In genomic region chr1:176053653-176054052, GRCm38 (mm10) we compare ENCODE assay signal across 26 mouse cellular contexts.
DNase-seq lines count a peak whose midpoint lies in the region; ATAC-seq and TF ChIP-seq lines count a peak whose summit lies in the region.
"Had no signal": no experiment of that assay in that cellular context is flagged by ENCODE, and none has a peak within 500 bp of the region (broad histone marks: within the 10 kb centered on the region; RNA-seq: fewer than 3 reads in every experiment).

No protein-coding gene starts in this region.

- no peak for TF ChIP-seq CTCF in kidney, postnatal 0 days (IDR thresholded peaks at IDR 0.05; ENCODE audit: low read depth)
- no peak for TF ChIP-seq CTCF in lung, adult 2 months (IDR thresholded peaks at IDR 0.05; ENCODE audit: insufficient read depth, low read length)

- no peaks in the 10 kb centered on the region for H3K9me3 ChIP-seq in embryonic facial prominence, embryonic 14.5 days (ENCODE audit: control insufficient read depth, low read length)
- H3K9me3 ChIP-seq in embryonic facial prominence, embryonic 10.5 days = no peaks in the 10 kb centered on the region
- no peaks in the 10 kb centered on the region for H3K9me3 ChIP-seq in kidney, postnatal 0 days (replicated peaks; ENCODE audit: low read length)
- H3K9me3 ChIP-seq in kidney, embryonic 15.5 days (replicated peaks) = no peaks in the 10 kb centered on the region
- H3K9me3 ChIP-seq in lung, embryonic 15.5 days = no peaks in the 10 kb centered on the region
- H3K9me3 ChIP-seq: embryonic facial prominence, embryonic 13.5 days; forebrain, embryonic 10.5 days; forebrain, embryonic 13.5 days; heart, embryonic 12.5 days; heart, embryonic 15.5 days; hindbrain, embryonic 12.5 days; hindbrain, embryonic 15.5 days had no signal

- 43% methylated on average over 1 of the region's 1 CpGs for WGBS in embryonic facial prominence, embryonic 14.5 days
- WGBS in embryonic facial prominence, embryonic 10.5 days = 89% methylated on average over 1 of the region's 1 CpGs
- WGBS in kidney, postnatal 0 days = 43% methylated on average over 1 of the region's 1 CpGs
- 52% methylated on average over 1 of the region's 1 CpGs for WGBS in kidney, embryonic 15.5 days
- 11% methylated on average over 1 of the region's 1 CpGs for WGBS in lung, embryonic 15.5 days
- 10% methylated on average over 1 of the region's 1 CpGs for WGBS in lung, adult 2 months

- H3K4me1 ChIP-seq in embryonic facial prominence, embryonic 14.5 days (ENCODE audit: control insufficient read depth, insufficient read depth, low read length) = no peaks in the 10 kb centered on the region
- no peaks in the 10 kb centered on the region for H3K4me1 ChIP-seq in embryonic facial prominence, embryonic 10.5 days
- H3K4me1 ChIP-seq in kidney, postnatal 0 days (replicated peaks; ENCODE audit: insufficient read depth, low read length) = no peaks in the 10 kb centered on the region
- H3K4me1 ChIP-seq in kidney, embryonic 15.5 days = no peaks in the 10 kb centered on the region
- H3K4me1 ChIP-seq in lung, embryonic 15.5 days = no peaks in the 10 kb centered on the region
- no peaks in the 10 kb centered on the region for H3K4me1 ChIP-seq in lung, adult 2 months (ENCODE audit: control insufficient read depth, insufficient read depth, low read length)
- H3K4me1 ChIP-seq: embryonic facial prominence, embryonic 13.5 days; forebrain, embryonic 10.5 days; forebrain, embryonic 13.5 days; heart, embryonic 15.5 days; hindbrain, embryonic 12.5 days; hindbrain, embryonic 15.5 days had no signal

- no peak for ATAC-seq in embryonic facial prominence, embryonic 14.5 days (ENCODE audit: low read depth)
- no peak for ATAC-seq in kidney, postnatal 0 days (replicated peaks; ENCODE audit: low FRiP score, low read depth)
- ATAC-seq in kidney, embryonic 15.5 days (replicated peaks; ENCODE audit: low FRiP score) = no peak
- ATAC-seq in lung, embryonic 15.5 days (ENCODE audit: borderline replicate concordance, extremely low read depth, low FRiP score, low TSS enrichment) = no peak; the same call in 1 of the 2 replicates
- ATAC-seq: forebrain, embryonic 13.5 days; Patski had no signal

- H3K27ac ChIP-seq in embryonic facial prominence, embryonic 14.5 days (replicated peaks; ENCODE audit: low read depth, low read length) = no peak overlapping the region
- no peak overlapping the region for H3K27ac ChIP-seq in embryonic facial prominence, embryonic 10.5 days (replicated peaks)
- no peak overlapping the region for H3K27ac ChIP-seq in kidney, postnatal 0 days
- H3K27ac ChIP-seq in kidney, embryonic 15.5 days = no peak overlapping the region
- H3K27ac ChIP-seq in lung, embryonic 15.5 days = peak overlapping the region; percentile 53
- H3K27ac ChIP-seq: embryonic facial prominence, embryonic 13.5 days; forebrain, embryonic 10.5 days; forebrain, embryonic 13.5 days; heart, embryonic 15.5 days; hindbrain, embryonic 12.5 days; hindbrain, embryonic 15.5 days had no signal

- peak; percentile 27 for DNase-seq in embryonic facial prominence, embryonic 14.5 days (ENCODE audit: low spot score)
- no peak for DNase-seq in embryonic facial prominence, embryonic 10.5 days (ENCODE audit: low spot score)
- DNase-seq in kidney, postnatal 0 days (ENCODE audit: low spot score) = peak; percentile 67
- no peak for DNase-seq in lung, adult 2 months
- peak; percentile 47 for DNase-seq in Muller cell, postnatal 12 days (ENCODE audit: inconsistent ontology term)
- DNase-seq in heart, postnatal 4 days = no peak
- DNase-seq: adrenal gland, postnatal 10 days; adrenal gland, postnatal 36 days; cerebellum, adult 11 months; cerebellum, adult 2 months; cerebellum, adult 9-11 months; cerebellum, postnatal 25 days; gastrocnemius, postnatal 25 days; heart, adult 18-20 months; heart, postnatal 10 days; heart, postnatal 36 days had no signal

- H3K27me3 ChIP-seq in embryonic facial prominence, embryonic 14.5 days (replicated peaks; ENCODE audit: control insufficient read depth, insufficient read depth, low read length) = no peaks in the 10 kb centered on the region
- H3K27me3 ChIP-seq in embryonic facial prominence, embryonic 10.5 days (replicated peaks; ENCODE audit: low read depth, poor library complexity, severe bottlenecking) = no peaks in the 10 kb centered on the region
- H3K27me3 ChIP-seq in kidney, postnatal 0 days (ENCODE audit: insufficient read depth, low read length) = no peaks in the 10 kb centered on the region
- no peaks in the 10 kb centered on the region for H3K27me3 ChIP-seq in kidney, embryonic 15.5 days
- H3K27me3 ChIP-seq in lung, embryonic 15.5 days = no peaks in the 10 kb centered on the region
- H3K27me3 ChIP-seq: embryonic facial prominence, embryonic 13.5 days; forebrain, embryonic 13.5 days; heart, embryonic 12.5 days; heart, embryonic 15.5 days; hindbrain, embryonic 12.5 days; hindbrain, embryonic 15.5 days; Patski had no signal

- no peaks in the 10 kb centered on the region for H3K36me3 ChIP-seq in embryonic facial prominence, embryonic 14.5 days (ENCODE audit: control insufficient read depth, insufficient read depth, low read length)
- H3K36me3 ChIP-seq in embryonic facial prominence, embryonic 10.5 days (replicated peaks) = no peaks in the 10 kb centered on the region
- H3K36me3 ChIP-seq in kidney, postnatal 0 days (ENCODE audit: insufficient read depth, low read length) = no peaks in the 10 kb centered on the region
- no peaks in the 10 kb centered on the region for H3K36me3 ChIP-seq in kidney, embryonic 15.5 days
- no peaks in the 10 kb centered on the region for H3K36me3 ChIP-seq in lung, embryonic 15.5 days
- H3K36me3 ChIP-seq: embryonic facial prominence, embryonic 13.5 days; forebrain, embryonic 10.5 days; heart, embryonic 12.5 days; heart, embryonic 15.5 days; hindbrain, embryonic 12.5 days; hindbrain, embryonic 15.5 days had no signal

- TF ChIP-seq POLR2A in lung, adult 2 months (IDR thresholded peaks at IDR 0.05; ENCODE audit: borderline replicate concordance, extremely low read depth, low read depth, low read length) = no peak

- no peak overlapping the region for H3K4me3 ChIP-seq in embryonic facial prominence, embryonic 14.5 days (ENCODE audit: low read depth, low read length)
- no peak overlapping the region for H3K4me3 ChIP-seq in embryonic facial prominence, embryonic 10.5 days
- H3K4me3 ChIP-seq in kidney, postnatal 0 days (replicated peaks; ENCODE audit: low read depth, low read length) = no peak overlapping the region
- no peak overlapping the region for H3K4me3 ChIP-seq in kidney, embryonic 15.5 days (replicated peaks)
- no peak overlapping the region for H3K4me3 ChIP-seq in lung, embryonic 15.5 days
- H3K4me3 ChIP-seq in lung, adult 2 months (replicated peaks; ENCODE audit: extremely low read depth, low read depth, low read length) = no peak overlapping the region
- H3K4me3 ChIP-seq: embryonic facial prominence, embryonic 13.5 days; forebrain, embryonic 10.5 days; forebrain, embryonic 13.5 days; heart, embryonic 12.5 days; heart, embryonic 15.5 days; hindbrain, embryonic 12.5 days; hindbrain, embryonic 15.5 days had no signal

- H3K9ac ChIP-seq in embryonic facial prominence, embryonic 14.5 days (ENCODE audit: low read depth, low read length) = no peak overlapping the region
- no peak overlapping the region for H3K9ac ChIP-seq in kidney, postnatal 0 days (ENCODE audit: low read depth, low read length)
- H3K9ac ChIP-seq in kidney, embryonic 15.5 days = no peak overlapping the region
- H3K9ac ChIP-seq in lung, embryonic 15.5 days = no peak overlapping the region
- H3K9ac ChIP-seq: embryonic facial prominence, embryonic 13.5 days; forebrain, embryonic 13.5 days; heart, embryonic 12.5 days; heart, embryonic 15.5 days; hindbrain, embryonic 12.5 days; hindbrain, embryonic 15.5 days had no signal

- no peak overlapping the region for H3K4me2 ChIP-seq in embryonic facial prominence, embryonic 14.5 days (ENCODE audit: low read depth, low read length)
- H3K4me2 ChIP-seq in kidney, postnatal 0 days (ENCODE audit: low read length) = no peak overlapping the region
- H3K4me2 ChIP-seq in kidney, embryonic 15.5 days = no peak overlapping the region
- no peak overlapping the region for H3K4me2 ChIP-seq in lung, embryonic 15.5 days
- H3K4me2 ChIP-seq: embryonic facial prominence, embryonic 13.5 days; forebrain, embryonic 13.5 days; heart, embryonic 12.5 days; heart, embryonic 15.5 days; hindbrain, embryonic 12.5 days; hindbrain, embryonic 15.5 days had no signal

Comparison
In these comparisons a context has a peak if more than half of its experiments do, and no peak if none do; other contexts are left out.
1. DNase-seq: peak in embryonic facial prominence, embryonic 14.5 days (single experiment), kidney, postnatal 0 days (single experiment) and Muller cell, postnatal 12 days (single experiment); none in embryonic facial prominence, embryonic 10.5 days (single experiment), lung, adult 2 months (single experiment) and heart, postnatal 4 days (single experiment).